In the genomic region with DNA sequence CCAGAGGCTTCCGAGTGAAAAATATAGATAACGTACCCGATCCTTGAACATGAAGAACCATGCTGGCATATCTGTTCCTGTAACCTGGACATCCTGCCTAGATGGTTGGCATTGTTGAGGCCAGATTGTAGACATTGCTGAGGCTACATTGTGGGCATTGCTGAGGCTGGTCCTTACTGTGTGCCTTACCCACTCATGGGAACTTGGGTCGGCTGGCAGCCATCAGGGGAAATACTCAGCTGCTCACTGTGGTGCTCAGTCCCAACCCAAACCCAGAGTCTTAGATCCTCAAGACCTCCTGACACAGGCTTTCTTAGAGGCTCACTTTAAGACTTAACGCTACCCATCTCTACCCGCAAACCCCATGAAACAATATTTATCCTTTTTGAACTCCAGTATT, we compare ENCODE assay signal across 16 mouse cellular contexts. TPM values are rescaled to one million over a fixed set of nuclear protein-coding genes. Genes with fewer than 3 reads are reported as not detected.
DNase-seq lines count a peak whose midpoint lies in the region; TF ChIP-seq lines count a peak whose summit lies in the region.
"Had no signal": no experiment of that assay in that cellular context is flagged by ENCODE, and none has a peak within 500 bp of the region (broad histone marks: within the 10 kb centered on the region; RNA-seq: fewer than 3 reads in every experiment).

No protein-coding gene starts in this region.

- peak overlapping the region; percentile 13 for H3K4me2 ChIP-seq in myocyte (ENCODE audit: low read depth)

- no peak for TF ChIP-seq POLR2A in myocyte (IDR thresholded peaks at IDR 0.05; ENCODE audit: insufficient read length, low read depth)

- no peak overlapping the region for H3K27ac ChIP-seq in layer of hippocampus, adult 2 months

- no peaks in the 10 kb centered on the region for H3K27me3 ChIP-seq in myocyte (ENCODE audit: control insufficient read depth, insufficient read depth, insufficient read length)
- H3K27me3 ChIP-seq: CH12.LX, Patski had no signal

- no peak for TF ChIP-seq CTCF in layer of hippocampus, adult 2 months (conservative IDR thresholded peaks at IDR 0.05)

- no peaks in the 10 kb centered on the region for H3K36me3 ChIP-seq in myocyte (ENCODE audit: control insufficient read depth, insufficient read depth)
- H3K36me3 ChIP-seq: G1E had no signal

- peak; percentile 8 for DNase-seq in cerebellum, adult 9-11 months
- DNase-seq in cerebellum, adult 18-20 months = no peak
- DNase-seq in layer of hippocampus, adult 2 months (ENCODE audit: low spot score in 2 of 2) = no peak
- DNase-seq: adrenal gland, adult 2 months; adrenal gland, adult 8-10 months; adrenal gland, postnatal 10 days; adrenal gland, postnatal 14 days; adrenal gland, postnatal 25 days; adrenal gland, postnatal 36 days; B cell, adult 2 months; cerebellum, adult 11 months; cerebellum, adult 11-12 months had no signal

- H3K4me3 ChIP-seq in myocyte = peak overlapping the region; percentile 4
- H3K4me3 ChIP-seq in layer of hippocampus, adult 2 months = no peak overlapping the region

- peaks cover 14% of the 10 kb centered on the region for H3K79me2 ChIP-seq in myocyte (ENCODE audit: control insufficient read depth, insufficient read depth)

- no peak overlapping the region for H3ac ChIP-seq in myocyte (ENCODE audit: control insufficient read depth, insufficient read length)

TF ChIP-seq in myocyte, 11 proteins besides CTCF, POLR2A, EP300 and RAD21:
- TF ChIP-seq MYOG (IDR thresholded peaks at IDR 0.05; ENCODE audit: control insufficient read depth in 1 of 3, insufficient read depth in 1 of 3, insufficient read length in 2 of 3, low read depth in 2 of 3) = peak; percentile 87 to 99 (median 88)
- no peak for TF ChIP-seq SRF (IDR thresholded peaks at IDR 0.05; ENCODE audit: control insufficient read depth, insufficient read length, low read depth)
- TF ChIP-seq TCF12 (IDR thresholded peaks at IDR 0.05; ENCODE audit: insufficient read depth, poor library complexity, severe bottlenecking) = peak; percentile 90
- TF ChIP-seq CEBPB (IDR thresholded peaks at IDR 0.05; ENCODE audit: insufficient read depth, poor library complexity, severe bottlenecking) = no peak
- TF ChIP-seq USF1 (IDR thresholded peaks at IDR 0.05; ENCODE audit: low read depth) = no peak
- peak in 2 of 3 experiments; percentile 87 to 96 for TF ChIP-seq MYOD1 (IDR thresholded peaks at IDR 0.05; ENCODE audit: control insufficient read depth in 1 of 3, insufficient read length in 2 of 3, low read depth in 2 of 3)
- no peak for TF ChIP-seq E2F4 (IDR thresholded peaks at IDR 0.05; ENCODE audit: insufficient read depth)
- peak; percentile 86 for TF ChIP-seq TCF3 (IDR thresholded peaks at IDR 0.05; ENCODE audit: insufficient read length, low read depth)
- TF ChIP-seq POLR2AphosphoS2 (IDR thresholded peaks at IDR 0.05; ENCODE audit: insufficient read length, low read depth) = no peak
- no peak for TF ChIP-seq REST (IDR thresholded peaks at IDR 0.05; ENCODE audit: insufficient read depth, insufficient read length)
- TF ChIP-seq MAX (IDR thresholded peaks at IDR 0.05; ENCODE audit: low read depth) = no peak

RNA-seq across cellular contexts. Expression of a gene that starts 2.9 kb away (rescaled TPM):
- polyA plus RNA-seq in myocyte (2012; fragmentation: generic; extraction: Trizol) = 56.3 TPM
- 100 to 1,000 TPM; 321 to 333 TPM for total RNA-seq in layer of hippocampus, adult 2 months (2021)
- polyA plus RNA-seq: G1E had no signal
